In the genomic region with DNA sequence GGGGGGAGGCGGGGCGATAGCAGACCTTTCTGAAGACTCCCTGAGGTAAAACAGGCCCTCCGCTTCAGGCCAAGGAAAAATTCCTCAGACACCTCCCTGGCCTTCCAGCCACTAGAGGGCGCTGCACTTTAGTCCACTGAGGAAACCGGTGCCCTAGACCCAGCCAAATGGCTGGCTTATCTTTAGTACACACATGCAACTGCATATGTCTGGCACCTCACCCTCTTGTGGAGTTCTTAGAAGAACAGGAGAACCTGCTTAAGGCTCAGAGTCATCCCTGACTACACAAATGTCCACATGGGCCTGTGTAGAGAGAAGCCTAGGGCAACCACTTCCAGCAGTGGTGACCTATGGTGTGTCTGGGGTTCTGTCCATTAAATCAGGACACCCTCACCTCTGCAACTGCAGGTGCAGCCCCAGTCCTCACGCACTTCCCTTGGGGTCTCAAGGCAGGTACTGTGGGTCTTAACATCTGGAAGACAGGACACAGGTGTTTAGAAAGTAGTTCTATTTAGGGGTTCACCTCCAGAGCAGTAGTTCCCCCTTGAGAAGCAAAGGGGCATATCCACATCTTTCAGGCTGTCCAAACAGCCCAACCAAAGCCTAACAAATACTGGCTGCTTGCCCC, we compare ENCODE assay signal across 8 mouse cellular contexts. TPM values are rescaled to one million over a fixed set of nuclear protein-coding genes. Genes with fewer than 3 reads are reported as not detected.
A peak's percentile ranks its signal among the peaks of the same experiment; 100 is the strongest.
DNase-seq lines count a peak whose midpoint lies in the region; ATAC-seq and TF ChIP-seq lines count a peak whose summit lies in the region.

No protein-coding gene starts in this region.

- no peak for TF ChIP-seq EP300 in stomach, postnatal 0 days (optimal IDR thresholded peaks at IDR 0.05)

- 14% methylated on average over 4 of the region's 6 CpGs for WGBS in limb, embryonic 11.5 days
- WGBS in stomach, postnatal 0 days: 20% methylated on average over 4 of the region's 6 CpGs

- DNase-seq in ovary, postnatal 10 days (ENCODE audit: low spot score): peak; percentile 53
- no peak for DNase-seq in ovary, adult 18-20 months (ENCODE audit: low spot score)
- DNase-seq in cerebellum, adult 9-11 months: peak; percentile 81
- DNase-seq in gastrocnemius, adult 8-10 months (ENCODE audit: low spot score in 2 of 2): peak; percentile 61 to 65
- DNase-seq in kidney, adult 18-20 months: peak; percentile 79
- DNase-seq in limb, embryonic 11.5 days (ENCODE audit: low spot score): peak; percentile 86
- DNase-seq in natural killer cell, adult 2 months (ENCODE audit: low spot score in 2 of 2): peak; percentile 65 to 77
- DNase-seq in stomach, postnatal 0 days (ENCODE audit: low spot score): peak; percentile 92

- peaks cover 27% of the 10 kb centered on the region for H3K36me3 ChIP-seq in limb, embryonic 11.5 days (ENCODE audit: control insufficient read depth, insufficient read depth, low read length)
- peaks cover 14% of the 10 kb centered on the region for H3K36me3 ChIP-seq in stomach, postnatal 0 days (ENCODE audit: control insufficient read depth, insufficient read depth, low read length)

- ATAC-seq in limb, embryonic 11.5 days (ENCODE audit: insufficient number of reproducible peaks, low FRiP score, low TSS enrichment, low read depth): 0 out of 2 replicates have a peak, but pooled peaks have one; percentile 23
- ATAC-seq in stomach, postnatal 0 days (ENCODE audit: low FRiP score, low TSS enrichment): peak; percentile 73

- no peak overlapping the region for H3K4me3 ChIP-seq in limb, embryonic 11.5 days (ENCODE audit: low read depth, low read length)
- H3K4me3 ChIP-seq in stomach, postnatal 0 days (ENCODE audit: low read depth, low read length): no peak overlapping the region

- no peak overlapping the region for H3K4me2 ChIP-seq in limb, embryonic 11.5 days (ENCODE audit: low read depth, severe bottlenecking)
- no peak overlapping the region for H3K4me2 ChIP-seq in stomach, postnatal 0 days (replicated peaks; ENCODE audit: low read depth)

- H3K4me1 ChIP-seq in limb, embryonic 11.5 days (ENCODE audit: control insufficient read depth, insufficient read depth, low read length): peaks cover 8% of the 10 kb centered on the region
- H3K4me1 ChIP-seq in stomach, postnatal 0 days (replicated peaks; ENCODE audit: control insufficient read depth, insufficient read depth): 0 out of 2 replicates have a peak, but pooled peaks cover 2% of the 10 kb centered on the region

- H3K27me3 ChIP-seq in limb, embryonic 11.5 days (ENCODE audit: control insufficient read depth, insufficient read depth, low read length): peaks cover 34% of the 10 kb centered on the region
- H3K27me3 ChIP-seq in stomach, postnatal 0 days (ENCODE audit: control insufficient read depth, insufficient read depth, low read length): peaks cover 6% of the 10 kb centered on the region; the same call in 1 of the 2 replicates

- peak; percentile 85 for TF ChIP-seq CTCF in stomach, postnatal 0 days (IDR thresholded peaks at IDR 0.05; ENCODE audit: low read depth)

- H3K27ac ChIP-seq in limb, embryonic 11.5 days (replicated peaks; ENCODE audit: low read depth, low read length): no peak overlapping the region
- H3K27ac ChIP-seq in stomach, postnatal 0 days (replicated peaks): no peak overlapping the region

- no peaks in the 10 kb centered on the region for H3K9me3 ChIP-seq in limb, embryonic 11.5 days (ENCODE audit: control insufficient read depth, low read length)
- no peaks in the 10 kb centered on the region for H3K9me3 ChIP-seq in stomach, postnatal 0 days (ENCODE audit: control insufficient read depth, low read length)

- no peak overlapping the region for H3K9ac ChIP-seq in limb, embryonic 11.5 days (ENCODE audit: low read length)
- no peak overlapping the region for H3K9ac ChIP-seq in stomach, postnatal 0 days (ENCODE audit: low read length)

RNA-seq across cellular contexts. Expression of a gene that starts 3.8 kb away (rescaled TPM):
- under 1 TPM; 0.39 to 0.86 (median 0.73) TPM for total RNA-seq in gastrocnemius, adult 8-10 months (2022)
- polyA plus RNA-seq in limb, embryonic 11.5 days (2014; fragmentation: Nextera tagmentation; extraction: Ambion mirVana): not detected in 2 replicates
- polyA plus RNA-seq in stomach, postnatal 0 days (2015; fragmentation: Nextera tagmentation; extraction: Ambion mirVana): 0.28 and 0.38 TPM in 2 replicates

RNA-seq across cellular contexts. Expression of a gene that starts 8.3 kb away (rescaled TPM):
- total RNA-seq in gastrocnemius, adult 8-10 months (2022): 100 to 1,000 TPM; 524 to 920 (median 651) TPM
- 633 and 674 TPM in 2 replicates for polyA plus RNA-seq in limb, embryonic 11.5 days (2014; fragmentation: Nextera tagmentation; extraction: Ambion mirVana)
- 1,012 and 1,042 TPM in 2 replicates for polyA plus RNA-seq in stomach, postnatal 0 days (2015; fragmentation: Nextera tagmentation; extraction: Ambion mirVana)

RNA-seq across cellular contexts. Expression of a gene that starts 23.8 kb away (rescaled TPM):
- total RNA-seq in gastrocnemius, adult 8-10 months (2022): 10 to 100 TPM in 3 of 4 experiments, 1 to 10 TPM in 1; 9.9 to 15.9 (median 10.2) TPM
- 0.45 and 0.94 TPM in 2 replicates for polyA plus RNA-seq in limb, embryonic 11.5 days (2014; fragmentation: Nextera tagmentation; extraction: Ambion mirVana)
- polyA plus RNA-seq in stomach, postnatal 0 days (2015; fragmentation: Nextera tagmentation; extraction: Ambion mirVana): 0.62 and 0.83 TPM in 2 replicates

RNA-seq across cellular contexts. Expression of a gene that starts 30.6 kb away (rescaled TPM):
- total RNA-seq in gastrocnemius, adult 8-10 months (2022): 100 to 1,000 TPM; 381 to 451 (median 390) TPM
- 171 and 175 TPM in 2 replicates for polyA plus RNA-seq in limb, embryonic 11.5 days (2014; fragmentation: Nextera tagmentation; extraction: Ambion mirVana)
- 85.3 and 86.9 TPM in 2 replicates for polyA plus RNA-seq in stomach, postnatal 0 days (2015; fragmentation: Nextera tagmentation; extraction: Ambion mirVana)

RNA-seq across cellular contexts. Expression of a gene that starts 33.8 kb away (rescaled TPM):
- total RNA-seq in gastrocnemius, adult 8-10 months (2022): 10 to 100 TPM; 34.1 to 47.2 (median 38.3) TPM
- polyA plus RNA-seq in limb, embryonic 11.5 days (2014; fragmentation: Nextera tagmentation; extraction: Ambion mirVana): 32.2 and 36.1 TPM in 2 replicates
- polyA plus RNA-seq in stomach, postnatal 0 days (2015; fragmentation: Nextera tagmentation; extraction: Ambion mirVana): 16.5 and 20.6 TPM in 2 replicates
